Mouse (Mus musculus) lung, embryonic 16.5 days (tissue): ENCODE results near the gene Dpep3. TPM values are rescaled to one million over a fixed set of nuclear protein-coding genes. Genes with fewer than 3 reads are reported as not detected.

Source experiments
- ATAC-seq: fragments of 200-750 bp; cut with Nextera tagmentation; 2 replicates; pipeline ENCODE4 v1.8.0; 2017; ENCODE audit warnings: low read depth, mild to moderate bottlenecking, moderate library complexity
- H3K27ac ChIP-seq: fragments of 300-500 bp; sonication (generic); 2 replicates; pipeline ENCODE4 v1.5.1; 2014; ENCODE audit warnings: mild to moderate bottlenecking, control low read depth, low read length
- H3K27me3 ChIP-seq: fragments of 300-500 bp; sonication (generic); 2 replicates; pipeline ENCODE4 v1.6.1; 2014; ENCODE audit warnings: low read depth, low read length, mixed read lengths; ENCODE audit not compliant: control insufficient read depth, insufficient read depth
- H3K36me3 ChIP-seq: fragments of 300-500 bp; sonication (generic); 2 replicates; pipeline ENCODE4 v1.6.1; 2014; ENCODE audit warnings: low read length; ENCODE audit not compliant: control insufficient read depth, insufficient read depth
- H3K4me1 ChIP-seq: fragments of 300-500 bp; sonication (generic); replicated peaks from 2 replicates; pipeline ENCODE4 v1.6.1; 2014; ENCODE audit warnings: low read length, mixed read lengths; ENCODE audit not compliant: control insufficient read depth, insufficient read depth
- H3K4me2 ChIP-seq: fragments of 300-500 bp; sonication (generic); 2 replicates; pipeline ENCODE4 v1.6.1; 2014; ENCODE audit warnings: low read depth, low read length, control low read depth
- H3K4me3 ChIP-seq: fragments of 300-500 bp; sonication (generic); 2 replicates; pipeline ENCODE4 v1.5.1; 2014; ENCODE audit warnings: mild to moderate bottlenecking, low read length, control low read depth
- H3K9ac ChIP-seq: fragments of 300-500 bp; sonication (generic); 2 replicates; pipeline ENCODE4 v1.6.1; 2014; ENCODE audit warnings: low read length, control low read depth
- H3K9me3 ChIP-seq: fragments of 300-500 bp; sonication (generic); 2 replicates; pipeline ENCODE4 v1.6.1; 2016; ENCODE audit warnings: low read length; ENCODE audit not compliant: control insufficient read depth
- WGBS: fragments of 180-500 bp; shearing (Covaris S2); extraction: QIAGEN DNeasy Blood & Tissue Kit; methylation state at CpG from one replicate; pipeline ENCODE4 v1.1.7; 2014; 5-methylcytosine and 5-hydroxymethylcytosine counted together
- polyA plus RNA-seq: library from polyadenylated mRNA; unstranded; fragments of >200 nt; fragmentation: Nextera tagmentation; extraction: Ambion mirVana; gene quantifications from 2 replicates; pipeline ENCODE4 v1.2.1, GENCODE M21; 2015

The Dpep3 gene
- polyA plus RNA-seq, 1 experiment from 2014 or later, result not detected

GRCm38 (mm10) chr8:106007135-106007534, 27.9 kb upstream of the Dpep3 start:
- Histone ChIP-seq H3K4me1 (peaks cover 14% of the 10 kb centered on the region), H3K27me3 (no peaks in the 10 kb centered on the region), H3K9ac (no peak overlapping the region), H3K4me3 (no peak overlapping the region), H3K4me2 (no peak overlapping the region), H3K36me3 (no peaks in the 10 kb centered on the region), H3K9me3 (no peaks in the 10 kb centered on the region), H3K27ac (no peak overlapping the region)
- no peak for ATAC-seq
- 75% methylated on average over 3 of the region's 3 CpGs for WGBS

- H3K4me3 ChIP-seq, result no peak overlapping the region
- H3K4me2 ChIP-seq, result no peak overlapping the region
- 80% methylated on average over 4 of the region's 4 CpGs for WGBS
- no peak for ATAC-seq
- no peak overlapping the region for H3K27ac ChIP-seq
- H3K27me3 ChIP-seq, result no peaks in the 10 kb centered on the region
- H3K36me3 ChIP-seq, result no peaks in the 10 kb centered on the region
- H3K9ac ChIP-seq, result no peak overlapping the region
- H3K9me3 ChIP-seq, result no peaks in the 10 kb centered on the region
- peaks cover 10% of the 10 kb centered on the region for H3K4me1 ChIP-seq
Measured at GRCm38 (mm10) chr8:106006413-106006812, 27.2 kb upstream of the Dpep3 start.

- no peaks in the 10 kb centered on the region for H3K36me3 ChIP-seq
- H3K9ac ChIP-seq, result no peak within 1 kb of the TSS
- H3K9me3 ChIP-seq, result no peaks in the 10 kb centered on the region
- no peak for ATAC-seq
- no peaks in the 10 kb centered on the region for H3K27me3 ChIP-seq
- no peak within 1 kb of the TSS for H3K4me2 ChIP-seq
- no peak within 1 kb of the TSS for H3K27ac ChIP-seq
- no peak within 1 kb of the TSS for H3K4me3 ChIP-seq
- 74% methylated on average over 4 of the region's 4 CpGs for WGBS
- peaks cover 10% of the 10 kb centered on the region for H3K4me1 ChIP-seq
Measured at GRCm38 (mm10) chr8:106005875-106006274, 26.6 kb upstream of the Dpep3 start, which contains the start of gene Dpep2nb. TSS of gene Dpep2nb (minus strand) at chr8:106005975.

GRCm38 (mm10) chr8:106004538-106005207, 25.4 kb upstream of the Dpep3 start:
- no peak overlapping the region for H3K9ac ChIP-seq
- 76% methylated on average over 8 of the region's 8 CpGs for WGBS

GRCm38 (mm10) chr8:106001908-106002307, 22.7 kb upstream of the Dpep3 start:
- WGBS, result 73% methylated on average over 4 of the region's 4 CpGs
- no peaks in the 10 kb centered on the region for H3K9me3 ChIP-seq
- no peak overlapping the region for H3K4me2 ChIP-seq
- no peaks in the 10 kb centered on the region for H3K36me3 ChIP-seq
- H3K4me3 ChIP-seq, result no peak overlapping the region
- H3K27me3 ChIP-seq, result no peaks in the 10 kb centered on the region
- no peaks in the 10 kb centered on the region for H3K4me1 ChIP-seq
- ATAC-seq, result no peak
- no peak overlapping the region for H3K9ac ChIP-seq
- H3K27ac ChIP-seq, result no peak overlapping the region

More at GRCm38 (mm10) chr8:106004538-106005207, 25.4 kb upstream of the Dpep3 start:
- H3K27ac ChIP-seq, result no peak overlapping the region
- H3K4me1 ChIP-seq, result peaks cover 2% of the 10 kb centered on the region; the same call in 1 of the 2 replicates
- no peaks in the 10 kb centered on the region for H3K9me3 ChIP-seq
- H3K27me3 ChIP-seq, result no peaks in the 10 kb centered on the region
- ATAC-seq, result no peak
- no peak overlapping the region for H3K4me3 ChIP-seq
- no peak overlapping the region for H3K4me2 ChIP-seq
- H3K36me3 ChIP-seq, result no peaks in the 10 kb centered on the region

- Histone ChIP-seq H3K9ac (no peak overlapping the region), H3K4me3 (no peak overlapping the region), H3K4me2 (no peak overlapping the region), H3K27me3 (no peaks in the 10 kb centered on the region), H3K27ac (no peak overlapping the region), H3K9me3 (no peaks in the 10 kb centered on the region), H3K4me1 (no peaks in the 10 kb centered on the region), H3K36me3 (no peaks in the 10 kb centered on the region)
- ATAC-seq, result no peak
- 80% methylated on average over 2 of the region's 2 CpGs for WGBS
Measured at GRCm38 (mm10) chr8:105998971-105999370, 19.7 kb upstream of the Dpep3 start.

GRCm38 (mm10) chr8:105996359-105996758, 17.1 kb upstream of the Dpep3 start:
- Histone ChIP-seq H3K36me3 (no peaks in the 10 kb centered on the region), H3K9me3 (no peaks in the 10 kb centered on the region), H3K4me1 (0 out of 2 replicates have a peak, but pooled peaks cover 3% of the 10 kb centered on the region), H3K9ac (no peak overlapping the region), H3K27ac (no peak overlapping the region), H3K27me3 (no peaks in the 10 kb centered on the region), H3K4me2 (no peak overlapping the region), H3K4me3 (no peak overlapping the region)
- 65% methylated on average over 7 of the region's 7 CpGs for WGBS
- ATAC-seq, result no peak

GRCm38 (mm10) chr8:105993226-105993625, 14.0 kb upstream of the Dpep3 start:
- Histone ChIP-seq H3K27ac (no peak overlapping the region), H3K4me2 (no peak overlapping the region), H3K4me1 (0 out of 2 replicates have a peak, but pooled peaks cover 6% of the 10 kb centered on the region), H3K4me3 (no peak overlapping the region), H3K9ac (no peak overlapping the region), H3K9me3 (no peaks in the 10 kb centered on the region), H3K27me3 (no peaks in the 10 kb centered on the region), H3K36me3 (no peaks in the 10 kb centered on the region)
- no peak for ATAC-seq
- 44% methylated on average over 4 of the region's 4 CpGs for WGBS

GRCm38 (mm10) chr8:105992499-105992898, 13.3 kb upstream of the Dpep3 start:
- no peak overlapping the region for H3K27ac ChIP-seq
- no peak for ATAC-seq
- H3K9me3 ChIP-seq, result no peaks in the 10 kb centered on the region
- no peak overlapping the region for H3K4me3 ChIP-seq
- no peak overlapping the region for H3K4me2 ChIP-seq
- H3K27me3 ChIP-seq, result no peaks in the 10 kb centered on the region
- 0 out of 2 replicates have a peak, but pooled peaks cover 6% of the 10 kb centered on the region for H3K4me1 ChIP-seq
- no peaks in the 10 kb centered on the region for H3K36me3 ChIP-seq
- WGBS, result 50% methylated on average over 5 of the region's 5 CpGs
- H3K9ac ChIP-seq, result no peak overlapping the region
